Mouse (Mus musculus) liver, embryonic 13.5 days (tissue): ENCODE measurements around the gene Zfp949. TPM values are rescaled to one million over a fixed set of nuclear protein-coding genes. Genes with fewer than 3 reads are reported as not detected.

Source experiments
- ATAC-seq: fragments of 200-750 bp; cut with Nextera tagmentation; 2 replicates; pipeline ENCODE4 v1.8.0; 2017; ENCODE audit warnings: low read depth, mild to moderate bottlenecking, moderate number of reproducible peaks, moderate library complexity
- DNase-seq: peaks from one replicate; pipeline ENCODE4 v3.0.0; 2022
- H3K27ac ChIP-seq: fragments of 300-500 bp; sonication (generic); 2 replicates; pipeline ENCODE4 v1.5.1; 2015; ENCODE audit warnings: moderate library complexity, mild to moderate bottlenecking, inconsistent platforms
- H3K27me3 ChIP-seq: fragments of 300-500 bp; sonication (generic); 2 replicates; pipeline ENCODE4 v1.6.1; 2015; ENCODE audit warnings: mild to moderate bottlenecking, inconsistent platforms
- H3K36me3 ChIP-seq: fragments of 300-500 bp; sonication (generic); 2 replicates; pipeline ENCODE4 v1.6.1; 2015; ENCODE audit warnings: mild to moderate bottlenecking, inconsistent platforms
- H3K4me1 ChIP-seq: fragments of 300-500 bp; sonication (generic); replicated peaks from 2 replicates; pipeline ENCODE4 v1.6.1; 2015; ENCODE audit warnings: inconsistent platforms
- H3K4me2 ChIP-seq: fragments of 300-500 bp; sonication (generic); 2 replicates; pipeline ENCODE4 v1.6.1; 2015; ENCODE audit warnings: inconsistent platforms, mild to moderate bottlenecking, moderate library complexity
- H3K4me3 ChIP-seq: fragments of 300-500 bp; sonication (generic); replicated peaks from 2 replicates; pipeline ENCODE4 v1.5.1; 2015; ENCODE audit warnings: mild to moderate bottlenecking, inconsistent platforms
- H3K9ac ChIP-seq: fragments of 300-500 bp; sonication (generic); 2 replicates; pipeline ENCODE4 v1.6.1; 2015; ENCODE audit warnings: mild to moderate bottlenecking, inconsistent platforms
- H3K9me3 ChIP-seq: fragments of 300-500 bp; sonication (generic); replicated peaks from 2 replicates; pipeline ENCODE4 v1.6.1; 2016; ENCODE audit warnings: inconsistent platforms
- WGBS: fragments of 180-500 bp; shearing (Covaris S2); methylation state at CpG from one replicate; pipeline ENCODE4 v1.1.7; 2015; ENCODE audit not compliant: insufficient replicate concordance; 5-methylcytosine and 5-hydroxymethylcytosine counted together
- polyA plus RNA-seq: library from polyadenylated mRNA; unstranded; fragments of >200 nt; fragmentation: Nextera tagmentation; extraction: Ambion mirVana; gene quantifications from 2 replicates; pipeline ENCODE4 v1.2.1, GENCODE M21; 2015

Gene Zfp949
- polyA plus RNA-seq, result 5.1 and 5.2 TPM in 2 replicates

DNA sequence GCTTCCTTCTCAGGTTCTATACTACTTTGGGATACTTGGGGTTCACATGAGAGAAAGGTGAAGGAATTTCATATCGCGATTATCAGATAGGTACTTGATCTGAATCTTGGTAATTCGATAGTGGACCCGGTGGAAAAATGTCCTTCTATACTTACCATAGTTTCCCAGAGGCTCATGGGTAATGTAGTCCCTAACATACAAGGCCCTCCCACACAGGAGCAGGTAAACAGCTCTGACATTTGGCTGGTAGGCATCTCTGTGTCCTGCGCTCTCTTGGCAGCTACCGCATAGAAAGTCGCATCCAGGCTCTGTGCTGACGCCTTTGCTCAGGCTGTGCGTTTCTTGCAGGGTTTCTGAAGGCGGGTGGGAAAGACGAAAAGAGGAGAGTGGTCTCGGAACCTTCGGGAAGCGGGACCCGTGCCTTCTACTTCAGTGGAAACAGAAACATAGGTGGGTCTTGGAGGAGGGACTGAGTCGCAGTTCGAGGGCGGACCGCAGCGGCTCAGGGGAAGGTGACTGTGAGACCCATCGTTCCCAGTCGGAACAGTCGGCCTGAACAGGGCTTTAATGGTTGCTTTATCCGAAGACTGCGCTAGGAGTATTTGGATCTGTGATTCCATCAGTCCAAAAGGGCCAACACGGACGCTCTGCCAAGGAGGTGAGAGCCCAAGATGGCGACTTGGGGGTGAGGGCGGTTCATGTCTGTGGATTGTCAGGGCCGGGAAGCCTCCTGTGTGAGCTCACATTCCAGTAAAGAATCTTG is at the start of gene Zfp949:
Zfp949 (plus strand) TSS at position 170 of the 763 bp plus-strand sequence.
- Histone ChIP-seq H3K4me3 (peak within 1 kb of the TSS; percentile 81), H3K27ac (peak within 1 kb of the TSS; percentile 89), H3K4me1 (peaks cover 33% of the 10 kb centered on the region), H3K36me3 (0 out of 2 replicates have a peak, but pooled peaks cover 2% of the 10 kb centered on the region), H3K27me3 (no peaks in the 10 kb centered on the region), H3K9ac (peak within 1 kb of the TSS; percentile 78), H3K9me3 (no peaks in the 10 kb centered on the region), H3K4me2 (peak within 1 kb of the TSS; percentile 74)
- ATAC-seq (peak; percentile 96), DNase-seq (peak; percentile 74)
- under 1% methylated on average over 30 of the region's 30 CpGs for WGBS

DNA sequence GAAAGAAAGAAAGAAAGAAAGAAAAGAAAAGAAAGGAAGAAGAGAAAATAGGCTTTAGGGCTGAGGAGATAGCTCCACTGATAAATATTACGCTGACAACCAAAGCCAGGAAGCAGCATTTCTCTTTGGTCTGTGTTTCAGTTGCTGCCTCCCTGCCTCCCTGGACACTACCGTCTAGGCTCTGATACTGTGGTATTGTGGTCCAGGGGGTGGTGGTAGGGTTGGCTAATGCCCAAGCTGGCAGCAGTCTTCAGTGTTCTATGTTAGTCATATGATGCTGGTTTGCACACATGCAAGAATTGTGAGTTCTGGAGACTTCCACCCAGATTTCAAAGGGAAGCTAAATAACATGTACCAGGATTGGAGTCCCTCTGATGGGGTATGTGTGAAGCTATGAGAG is 47.7 kb upstream of the Zfp949 start:
- ATAC-seq, result no peak
- 26% methylated on average over 2 of the region's 2 CpGs for WGBS

DNA sequence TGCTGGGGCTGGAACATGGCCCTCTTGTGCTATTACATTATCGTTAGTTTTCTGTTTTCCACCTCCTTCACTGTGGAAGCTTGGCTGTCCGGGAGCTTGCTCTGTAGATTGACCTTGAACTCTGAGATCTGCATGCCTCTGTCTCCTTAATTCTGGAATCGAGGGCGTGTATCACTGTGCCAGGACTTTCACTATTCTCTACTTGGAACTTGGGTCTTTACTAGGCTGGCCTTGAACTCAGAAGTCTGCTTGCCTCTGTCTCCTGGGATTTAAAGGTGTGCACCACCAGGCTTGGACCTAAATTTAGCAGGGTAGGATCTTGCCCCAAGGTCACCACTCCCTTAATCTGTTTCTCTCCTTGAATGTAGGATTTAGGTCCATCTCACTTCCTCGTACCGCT is 46.0 kb upstream of the Zfp949 start:
- WGBS, result 69% methylated on average over 6 of the region's 6 CpGs
- H3K27ac ChIP-seq, result no peak overlapping the region
- DNase-seq (no peak), ATAC-seq (no peak)
- H3K9me3 ChIP-seq, result no peaks in the 10 kb centered on the region
- no peaks in the 10 kb centered on the region for H3K36me3 ChIP-seq
- H3K27me3 ChIP-seq, result no peaks in the 10 kb centered on the region
- no peak overlapping the region for H3K4me2 ChIP-seq
- H3K4me3 ChIP-seq, result no peak overlapping the region
- no peaks in the 10 kb centered on the region for H3K4me1 ChIP-seq
- no peak overlapping the region for H3K9ac ChIP-seq

More for the DNA sequence above, 47.7 kb upstream of the Zfp949 start:
- Histone ChIP-seq H3K4me3 (no peak overlapping the region), H3K4me2 (no peak overlapping the region), H3K36me3 (no peaks in the 10 kb centered on the region), H3K27me3 (no peaks in the 10 kb centered on the region), H3K9ac (no peak overlapping the region), H3K27ac (no peak overlapping the region), H3K9me3 (no peaks in the 10 kb centered on the region), H3K4me1 (no peaks in the 10 kb centered on the region)
- no peak for DNase-seq

DNA sequence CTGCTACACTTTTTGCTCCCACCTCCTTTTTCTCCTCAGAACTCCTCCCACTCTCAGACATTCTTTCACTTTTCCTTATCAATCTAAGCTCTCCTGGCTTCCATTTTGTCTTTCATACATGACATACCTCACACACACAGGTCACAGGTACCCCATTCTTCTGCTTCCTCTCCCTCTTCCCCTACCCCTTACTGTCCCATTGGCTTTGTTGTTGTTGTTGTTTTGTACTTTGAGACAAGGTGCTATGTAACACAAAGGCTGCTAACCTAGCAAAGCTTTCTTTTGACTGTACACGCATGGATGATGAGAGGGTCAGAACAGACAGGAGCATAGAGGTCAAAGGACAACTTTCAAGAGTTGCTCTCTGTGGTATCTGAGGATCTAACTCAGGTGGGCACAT is 32.3 kb upstream of the Zfp949 start:
- peaks cover 6% of the 10 kb centered on the region for H3K4me1 ChIP-seq
- H3K36me3 ChIP-seq, result peaks cover 6% of the 10 kb centered on the region
- H3K9me3 ChIP-seq, result no peaks in the 10 kb centered on the region
- ATAC-seq, result no peak
- WGBS, result 78% methylated on average over 1 of the region's 1 CpGs
- H3K9ac ChIP-seq, result no peak overlapping the region
- H3K27me3 ChIP-seq, result no peaks in the 10 kb centered on the region; the same call in 1 of the 2 replicates
- no peak overlapping the region for H3K4me2 ChIP-seq
- no peak overlapping the region for H3K27ac ChIP-seq
- H3K4me3 ChIP-seq, result no peak overlapping the region
- DNase-seq, result no peak

DNA sequence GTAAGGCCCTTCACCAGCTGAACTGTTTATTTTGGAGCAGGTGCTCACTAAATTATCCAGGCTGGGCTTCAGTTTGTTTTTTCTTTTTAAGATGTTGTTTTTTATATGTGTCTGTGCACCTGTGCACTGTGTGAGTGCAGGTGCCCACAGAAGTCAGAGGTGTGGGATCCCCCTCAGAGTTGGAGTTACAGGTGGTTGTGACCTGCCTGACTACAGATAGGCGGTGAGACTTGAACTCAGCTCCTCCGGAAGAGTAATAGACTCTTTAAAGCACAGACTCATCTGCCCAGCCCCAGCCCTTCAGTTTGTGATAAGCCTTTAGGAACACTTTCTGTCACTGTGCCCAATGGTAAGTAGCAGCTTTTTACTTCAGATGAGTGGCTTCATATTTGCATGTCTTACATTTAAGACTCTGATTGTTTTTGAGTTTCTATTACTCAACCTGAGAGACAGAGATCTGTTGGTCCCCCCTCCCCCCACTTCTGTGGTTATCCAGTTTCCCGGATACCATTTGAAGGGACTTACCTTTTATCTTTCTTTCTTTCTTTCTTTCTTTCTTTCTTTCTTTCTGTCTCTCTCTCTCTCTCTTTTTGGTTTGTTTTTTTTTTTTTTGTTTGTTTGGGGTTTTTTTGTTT is 31.3 kb upstream of the Zfp949 start:
- H3K36me3 ChIP-seq, result peaks cover 15% of the 10 kb centered on the region
- no peak for ATAC-seq
- H3K27me3 ChIP-seq, result no peaks in the 10 kb centered on the region; the same call in 1 of the 2 replicates
- no peak overlapping the region for H3K4me2 ChIP-seq
- no peak overlapping the region for H3K4me3 ChIP-seq
- no peak for DNase-seq
- H3K9ac ChIP-seq, result no peak overlapping the region
- H3K4me1 ChIP-seq, result peaks cover 14% of the 10 kb centered on the region
- no peak overlapping the region for H3K27ac ChIP-seq
- WGBS, result 65% methylated on average over 3 of the region's 3 CpGs
- no peaks in the 10 kb centered on the region for H3K9me3 ChIP-seq

DNA sequence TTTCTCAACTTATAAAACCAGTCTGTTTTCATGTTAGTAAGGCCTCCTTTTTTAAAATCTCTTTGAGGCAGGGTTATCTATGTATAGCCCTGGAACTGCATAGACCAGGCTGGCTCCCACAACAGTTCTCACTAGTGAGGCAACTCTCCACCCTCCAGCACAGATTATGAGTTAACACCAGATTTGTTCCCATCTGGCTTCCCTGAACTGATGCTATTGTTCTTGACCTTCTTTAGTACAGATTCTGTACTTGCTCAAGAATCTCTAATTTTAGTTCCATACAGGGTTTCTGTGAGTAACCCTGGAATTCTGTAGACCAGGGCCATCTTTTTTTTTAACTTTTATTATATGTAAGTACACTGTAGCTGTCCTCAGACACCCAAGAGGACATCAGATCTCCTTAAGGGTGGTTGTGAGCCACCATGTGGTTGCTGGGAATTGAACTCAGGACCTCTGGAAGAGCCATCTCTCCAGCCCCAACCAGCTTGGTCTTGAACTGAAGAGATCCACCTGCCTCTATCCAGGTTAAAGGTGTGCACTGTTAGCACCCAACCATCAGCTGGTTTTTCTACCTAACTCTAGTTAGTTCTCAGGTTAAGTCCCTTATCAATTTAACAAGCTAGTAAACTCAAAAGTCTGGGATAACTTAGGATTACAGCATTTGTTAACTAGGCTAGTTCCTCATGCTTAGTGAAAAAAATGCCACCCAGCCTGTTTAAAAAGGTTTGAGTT is 28.3 kb upstream of the Zfp949 start:
- H3K4me2 ChIP-seq, result peak overlapping the region; percentile 76; the same call in 1 of the 2 replicates
- peaks cover 15% of the 10 kb centered on the region for H3K36me3 ChIP-seq
- H3K4me1 ChIP-seq, result peaks cover 23% of the 10 kb centered on the region
- ATAC-seq (no peak), DNase-seq (no peak)
- peak overlapping the region; percentile 89; the same call in 1 of the 2 replicates for H3K27ac ChIP-seq
- no peaks in the 10 kb centered on the region for H3K27me3 ChIP-seq
- no peaks in the 10 kb centered on the region for H3K9me3 ChIP-seq
- no peak overlapping the region for H3K9ac ChIP-seq
- H3K4me3 ChIP-seq, result no peak overlapping the region

DNA sequence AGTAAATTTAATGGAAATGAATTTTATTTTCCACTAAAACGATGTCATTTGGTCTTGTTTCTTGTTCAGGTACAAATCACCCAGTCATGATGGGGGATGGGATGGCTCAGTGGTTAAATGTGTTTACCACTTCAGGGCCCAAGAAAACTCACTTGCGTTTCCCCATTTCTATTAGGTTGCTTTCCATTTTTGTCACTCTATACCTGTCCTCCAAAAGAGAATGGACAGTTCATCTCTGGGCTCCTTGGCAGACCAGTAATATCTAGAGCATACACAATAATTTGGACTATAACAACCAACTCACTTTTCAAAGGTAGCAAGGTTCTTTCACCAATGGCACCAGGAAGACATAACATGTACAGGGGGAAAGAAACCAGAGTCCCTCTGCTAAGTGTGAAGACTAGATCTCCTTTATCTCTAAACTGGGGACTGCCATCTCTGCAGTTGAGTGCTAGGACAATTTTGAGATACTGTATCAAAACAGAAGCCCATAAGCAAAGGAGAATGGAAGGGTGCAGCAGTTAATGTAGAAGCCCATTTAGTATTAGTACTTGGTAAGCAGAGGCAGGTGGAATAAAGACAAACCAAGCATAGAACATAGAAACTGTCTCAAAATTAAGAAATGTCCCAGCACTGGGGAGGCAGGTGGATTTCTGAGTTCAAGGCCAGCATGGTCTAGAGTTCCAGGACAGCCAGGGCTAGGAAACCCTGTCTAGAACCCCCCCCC is 27.5 kb upstream of the Zfp949 start:
- H3K27ac ChIP-seq, result peak overlapping the region; percentile 89
- H3K4me2 ChIP-seq, result peak overlapping the region; percentile 76
- no peak for DNase-seq
- no peaks in the 10 kb centered on the region for H3K27me3 ChIP-seq
- no peak for ATAC-seq
- 6% methylated on average over 2 of the region's 2 CpGs for WGBS
- no peaks in the 10 kb centered on the region for H3K9me3 ChIP-seq
- H3K4me1 ChIP-seq, result peaks cover 30% of the 10 kb centered on the region
- H3K36me3 ChIP-seq, result peaks cover 15% of the 10 kb centered on the region
- peak overlapping the region; percentile 88 for H3K9ac ChIP-seq
- peak overlapping the region; percentile 75 for H3K4me3 ChIP-seq

DNA sequence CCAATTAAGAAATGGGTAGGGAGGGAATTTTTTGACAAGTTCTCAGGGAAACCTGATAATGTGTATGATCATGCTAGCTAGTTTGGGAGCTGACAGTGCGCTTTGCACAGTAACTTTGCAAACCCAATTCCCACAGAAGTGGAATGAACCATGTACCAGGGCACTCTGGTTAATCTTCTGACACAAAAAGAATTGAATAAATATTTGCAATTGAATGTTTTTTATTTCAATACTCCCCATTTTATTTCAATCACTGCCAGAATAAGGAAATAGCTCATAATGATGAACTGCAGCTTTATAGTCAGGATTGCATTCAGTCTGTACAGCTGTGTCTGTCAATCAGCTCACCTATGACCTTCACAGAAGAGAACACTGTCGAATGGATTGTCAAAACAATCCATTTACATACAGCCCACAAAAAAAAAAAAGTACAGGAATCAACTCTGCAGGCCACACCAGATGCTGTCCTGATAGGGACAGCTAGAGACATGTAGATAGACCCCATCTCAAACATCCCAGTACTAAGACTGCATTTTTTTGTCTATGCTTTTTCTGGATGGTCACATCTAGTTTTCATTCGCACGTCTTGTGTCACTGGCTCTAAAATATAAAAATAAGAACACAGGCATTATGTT is 26.9 kb upstream of the Zfp949 start:
- Histone ChIP-seq H3K4me2 (peak overlapping the region; percentile 76), H3K4me1 (peaks cover 30% of the 10 kb centered on the region), H3K9ac (peak overlapping the region; percentile 88), H3K36me3 (peaks cover 15% of the 10 kb centered on the region), H3K27ac (peak overlapping the region; percentile 89), H3K4me3 (peak overlapping the region; percentile 75), H3K27me3 (no peaks in the 10 kb centered on the region), H3K9me3 (no peaks in the 10 kb centered on the region)
- 19% methylated on average over 4 of the region's 4 CpGs for WGBS
- ATAC-seq (no peak), DNase-seq (no peak)

DNA sequence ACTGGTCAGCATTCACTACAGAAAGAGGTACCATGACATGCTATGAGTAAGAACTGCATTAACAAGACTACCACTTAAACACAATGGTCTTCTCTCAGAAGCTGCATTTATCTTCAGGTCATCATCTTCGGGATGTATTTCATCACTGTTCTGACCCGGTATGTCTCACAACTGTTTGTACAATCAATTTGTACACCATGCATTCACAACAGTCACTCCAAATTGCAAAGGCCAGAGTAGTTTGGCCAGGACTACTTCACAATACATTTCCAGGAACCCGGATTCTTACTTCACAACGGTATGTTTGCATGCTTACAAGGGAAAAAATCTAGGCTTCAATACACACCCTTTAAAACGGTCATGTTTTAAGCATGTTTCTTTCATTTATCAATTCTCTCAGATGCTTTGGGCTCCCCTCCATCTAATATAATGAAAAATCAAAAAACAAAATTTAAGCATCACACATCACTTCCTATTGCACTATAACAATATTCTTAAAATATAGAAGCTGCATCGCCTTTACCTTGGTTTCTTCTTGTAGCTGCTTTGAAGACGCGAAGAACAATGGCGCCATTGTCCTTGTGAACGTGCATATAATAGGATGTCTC is 25.8 kb upstream of the Zfp949 start:
- DNase-seq (no peak), ATAC-seq (no peak)
- H3K4me2 ChIP-seq, result peak overlapping the region; percentile 76
- peaks cover 15% of the 10 kb centered on the region for H3K36me3 ChIP-seq
- WGBS, result under 1% methylated on average over 10 of the region's 10 CpGs
- H3K27ac ChIP-seq, result peak overlapping the region; percentile 89
- H3K4me1 ChIP-seq, result peaks cover 30% of the 10 kb centered on the region
- no peaks in the 10 kb centered on the region for H3K9me3 ChIP-seq
- peak overlapping the region; percentile 75 for H3K4me3 ChIP-seq
- H3K9ac ChIP-seq, result peak overlapping the region; percentile 88
- H3K27me3 ChIP-seq, result no peaks in the 10 kb centered on the region

DNA sequence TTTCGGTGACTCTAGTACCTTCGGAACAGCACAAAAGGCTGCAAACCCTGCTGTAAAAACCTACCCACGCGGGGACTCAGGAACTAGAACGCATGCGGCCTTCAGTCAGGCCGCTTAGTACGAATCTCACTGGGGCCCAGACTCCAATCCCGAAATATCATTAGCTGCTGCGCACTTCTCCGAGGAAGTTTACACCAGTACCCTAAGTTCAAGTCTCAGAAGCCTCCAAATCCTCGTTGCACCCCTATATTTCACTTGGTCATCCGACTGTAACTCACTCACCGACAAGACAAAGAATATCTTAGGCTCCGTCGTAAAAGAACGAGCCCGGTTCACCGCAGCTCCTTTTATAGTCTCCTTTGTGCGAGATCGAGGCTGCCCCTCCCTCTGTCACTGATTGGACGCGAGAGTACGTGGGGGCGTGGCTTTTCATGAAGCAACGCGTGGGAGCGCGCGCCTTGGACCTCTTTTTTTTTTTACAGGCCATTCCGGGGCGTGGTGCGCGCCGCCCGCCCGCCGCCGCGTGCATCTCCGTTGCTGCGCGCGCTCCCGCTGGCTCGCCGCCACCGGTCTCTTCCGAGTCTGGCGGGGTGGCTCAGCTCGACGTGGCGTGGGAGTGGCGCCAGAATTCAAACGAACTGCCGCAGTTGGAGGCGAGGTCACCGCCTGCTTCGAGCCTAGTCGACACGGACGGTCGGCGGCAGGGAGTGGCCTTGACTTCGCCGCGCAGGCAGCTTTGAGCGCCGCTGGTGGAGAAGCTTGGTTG is 25.1 kb upstream of the Zfp949 start:
- under 1% methylated on average over 69 of the region's 69 CpGs for WGBS
- peaks cover 15% of the 10 kb centered on the region for H3K36me3 ChIP-seq
- peaks cover 30% of the 10 kb centered on the region for H3K4me1 ChIP-seq
- peak overlapping the region; percentile 75 for H3K4me3 ChIP-seq
- peak overlapping the region; percentile 98 for H3K27ac ChIP-seq
- ATAC-seq (peak; percentile 92), DNase-seq (peak; percentile 97)
- H3K4me2 ChIP-seq, result peak overlapping the region; percentile 96
- peak overlapping the region; percentile 88 for H3K9ac ChIP-seq
- no peaks in the 10 kb centered on the region for H3K27me3 ChIP-seq
- no peaks in the 10 kb centered on the region for H3K9me3 ChIP-seq
